Mouse (Mus musculus) brain, embryonic 14.5 days (tissue): ENCODE measurements at regions not wholly inside any gene's neighbourhood (a gene's known extent, or its start where the extent isn't known, plus 50 kb on each side); places are given as distances from the start of the nearest gene placed in this dataset.

ENCODE experiments used
- DNase-seq: peaks from one replicate; pipeline ENCODE4 v3.0.0-alpha.2; 2011; ENCODE audit warnings: low read depth
- CTCF ChIP-seq: fragments of 200-500 bp; IDR thresholded peaks from 2 replicates; pipeline ENCODE4 v1.5.1; 2012; ENCODE audit warnings: inconsistent platforms, mild to moderate bottlenecking, moderate library complexity, borderline replicate concordance; ENCODE audit not compliant: insufficient read depth, insufficient read length; ENCODE audit errors: extremely low read depth
- POLR2A ChIP-seq: fragments of 200-500 bp; IDR thresholded peaks from 2 replicates; pipeline ENCODE4 v1.6.1; 2012; ENCODE audit warnings: mild to moderate bottlenecking, inconsistent platforms, borderline replicate concordance; ENCODE audit not compliant: poor library complexity, insufficient read depth, insufficient read length, severe bottlenecking; ENCODE audit errors: extremely low read depth

GRCm38 (mm10) chr6:93246498-93247242 lies 303.4 kb upstream of the Adamts9 start:
- TF ChIP-seq CTCF, result no peak
- TF ChIP-seq POLR2A, result no peak
- no peak for DNase-seq

GRCm38 (mm10) chr6:93235550-93235949 lies 292.3 kb upstream of the Adamts9 start:
- DNase-seq, result peak; percentile 13
- no peak for TF ChIP-seq POLR2A

- TF ChIP-seq POLR2A (no peak), CTCF (no peak)
- DNase-seq, result peak; percentile 84
Observed at GRCm38 (mm10) chr6:93232636-93233035, 289.3 kb upstream of the Adamts9 start.

GRCm38 (mm10) chr6:93230450-93230849 lies 287.2 kb upstream of the Adamts9 start:
- peak; percentile 12 for DNase-seq
- TF ChIP-seq POLR2A (no peak), CTCF (no peak)

GRCm38 (mm10) chr6:93229320-93229719 lies 286.0 kb upstream of the Adamts9 start:
- DNase-seq, result no peak
- TF ChIP-seq CTCF, result no peak

- peak; percentile 93 for DNase-seq
- no peak for TF ChIP-seq POLR2A
- no peak for TF ChIP-seq CTCF
Observed at GRCm38 (mm10) chr6:93223610-93224550, 280.6 kb upstream of the Adamts9 start.

- no peak for TF ChIP-seq POLR2A
- no peak for TF ChIP-seq CTCF
- peak; percentile 58 for DNase-seq
Observed at GRCm38 (mm10) chr6:93218015-93218593, 274.8 kb upstream of the Adamts9 start.

- TF ChIP-seq POLR2A, result no peak
- no peak for TF ChIP-seq CTCF
- DNase-seq, result no peak
Observed at GRCm38 (mm10) chr6:93200886-93201285, 257.6 kb upstream of the Adamts9 start.

- no peak for DNase-seq
- TF ChIP-seq POLR2A (no peak), CTCF (no peak)
Observed at GRCm38 (mm10) chr6:93194741-93195140, 251.4 kb upstream of the Adamts9 start.

- peak; percentile 25 for DNase-seq
- TF ChIP-seq CTCF (no peak), POLR2A (no peak)
Observed at GRCm38 (mm10) chr6:93192980-93193379, 249.7 kb upstream of the Adamts9 start.

- TF ChIP-seq POLR2A, result no peak
- no peak for TF ChIP-seq CTCF
- DNase-seq, result no peak
Observed at GRCm38 (mm10) chr6:93190986-93191385, 247.7 kb upstream of the Adamts9 start.
